Mouse (Mus musculus) embryonic fibroblast, embryonic 13.5 days (primary cell): ENCODE measurements around the gene Fkbp15.

ENCODE experiments used
- CTCF ChIP-seq: IDR thresholded peaks from 2 replicates; pipeline ENCODE4 v1.5.1; 2011; ENCODE audit warnings: mild to moderate bottlenecking, control low read depth, low read length, moderate library complexity, borderline replicate concordance; ENCODE audit not compliant: insufficient read depth
- POLR2A ChIP-seq: IDR thresholded peaks from 2 replicates; pipeline ENCODE4 v1.6.1; 2011; ENCODE audit warnings: low read depth, mild to moderate bottlenecking, control low read depth, low read length, moderate library complexity

- no peak for TF ChIP-seq POLR2A
- TF ChIP-seq CTCF, result no peak
Observed at GRCm38 (mm10) chr4:62306840-62307239, 53.5 kb downstream of the Fkbp15 start.
